Mouse (Mus musculus): ENCODE data around the gene Elovl5. TPM values are rescaled to one million over a fixed set of nuclear protein-coding genes. Genes with fewer than 3 reads are reported as not detected.

Gene Elovl5
- polyA plus RNA-seq, 1 experiment from 2014 or later, result 83.0 TPM

DNA sequence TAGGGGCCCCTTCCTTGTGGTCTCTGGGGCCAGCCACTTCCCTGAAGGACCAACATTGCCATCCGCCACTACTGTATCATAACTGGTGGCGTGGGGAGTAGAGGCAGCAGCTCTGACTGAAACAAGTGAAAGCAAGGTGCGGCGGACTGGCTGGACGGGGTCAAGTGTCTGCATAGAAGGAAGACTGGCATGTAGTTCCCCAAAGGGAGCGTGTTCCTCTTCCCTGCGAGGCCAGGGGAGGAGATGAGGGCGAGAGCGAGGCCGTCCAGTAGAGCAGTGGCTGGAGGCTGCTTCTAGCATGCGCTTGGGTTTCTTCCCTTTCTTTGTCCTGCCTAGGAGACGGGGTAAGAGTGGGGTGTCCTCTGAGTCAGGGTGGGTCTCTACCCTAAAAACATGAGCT is 42.6 kb downstream of the Elovl5 start:
- Histone ChIP-seq H3K4me3 (no peak overlapping the region), H3K9me3 (no peaks in the 10 kb centered on the region), H3K4me1 (peaks cover 12% of the 10 kb centered on the region; the same call in 1 of the 2 replicates), H3K27me3 (no peaks in the 10 kb centered on the region), H3K4me2 (no peak overlapping the region), H3K9ac (no peak overlapping the region), H3K36me3 (no peaks in the 10 kb centered on the region), H3K27ac (no peak overlapping the region)
- no peak for ATAC-seq (ENCODE audit: borderline replicate concordance, extremely low read depth, low FRiP score, low TSS enrichment)
- WGBS, result 85% methylated on average over 12 of the region's 12 CpGs

DNA sequence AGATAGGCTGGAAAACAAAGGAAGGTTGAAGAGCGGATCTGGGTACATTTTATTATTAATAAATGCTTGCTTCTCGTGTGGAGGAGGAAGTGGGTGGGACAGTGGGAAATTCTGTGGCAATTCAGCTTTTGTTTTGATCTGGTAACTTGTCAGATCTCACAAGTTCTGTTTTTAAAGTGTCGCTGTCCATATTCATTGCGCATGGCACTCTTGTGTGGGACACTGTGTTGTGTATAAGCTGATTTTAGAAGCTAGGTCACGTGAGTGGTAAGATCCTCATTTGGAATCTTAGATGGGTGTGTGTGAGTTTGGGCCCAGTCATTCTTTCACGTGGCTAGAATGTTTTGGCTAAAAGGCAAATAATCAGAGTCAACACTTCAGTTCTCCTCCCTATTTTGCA is 44.2 kb downstream of the Elovl5 start:
- no peak overlapping the region for H3K4me2 ChIP-seq
- H3K9me3 ChIP-seq, result no peaks in the 10 kb centered on the region
- H3K9ac ChIP-seq, result no peak overlapping the region
- H3K36me3 ChIP-seq, result no peaks in the 10 kb centered on the region
- peaks cover 11% of the 10 kb centered on the region; the same call in 1 of the 2 replicates for H3K4me1 ChIP-seq
- ATAC-seq (ENCODE audit: borderline replicate concordance, extremely low read depth, low FRiP score, low TSS enrichment), result no peak
- no peaks in the 10 kb centered on the region for H3K27me3 ChIP-seq
- no peak overlapping the region for H3K27ac ChIP-seq
- H3K4me3 ChIP-seq, result no peak overlapping the region
- WGBS, result 67% methylated on average over 6 of the region's 6 CpGs

DNA sequence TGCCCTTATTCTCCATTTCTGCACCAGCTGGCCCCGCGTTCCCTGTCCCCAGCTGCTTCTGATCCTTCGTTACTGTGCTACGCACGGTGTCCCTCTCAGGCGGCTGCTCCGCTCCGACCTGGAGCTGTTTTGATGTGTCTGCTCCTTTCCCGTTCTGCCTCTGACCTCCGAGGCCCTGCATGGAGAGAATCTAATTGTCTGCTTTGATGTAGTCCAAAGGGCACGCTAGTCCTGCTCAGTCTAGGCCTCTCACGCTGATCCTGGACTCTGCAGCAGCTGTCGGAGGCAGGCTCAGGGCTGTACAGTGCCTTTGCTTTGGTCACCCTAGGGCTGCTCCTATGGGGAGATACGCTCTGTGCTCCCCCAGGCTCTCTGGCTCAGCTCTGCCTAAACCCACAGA is 46.9 kb downstream of the Elovl5 start:
- no peak for ATAC-seq (ENCODE audit: borderline replicate concordance, extremely low read depth, low FRiP score, low TSS enrichment)

DNA sequence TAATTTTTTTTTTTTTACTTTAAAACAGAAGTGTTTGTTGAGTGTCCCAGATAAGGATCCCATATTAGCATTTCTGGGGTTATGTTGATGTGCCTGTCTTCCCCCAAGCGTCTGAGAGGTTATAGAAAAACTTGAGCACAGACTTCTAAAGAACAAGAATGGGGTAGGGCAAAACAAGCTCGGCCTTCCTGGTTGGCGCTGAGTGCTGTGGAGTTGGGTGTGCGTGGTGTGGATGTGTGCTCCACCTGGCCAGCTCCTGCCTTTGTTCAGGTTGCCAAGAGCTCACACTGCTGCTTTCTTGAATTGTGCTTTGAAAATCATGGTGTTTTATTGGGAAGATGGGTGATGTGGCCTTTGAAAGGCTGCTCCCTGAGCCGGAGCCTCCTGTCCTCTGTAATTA is 48.1 kb downstream of the Elovl5 start:
- Histone ChIP-seq H3K4me3 (no peak overlapping the region), H3K36me3 (no peaks in the 10 kb centered on the region), H3K27me3 (no peaks in the 10 kb centered on the region), H3K9ac (no peak overlapping the region), H3K9me3 (no peaks in the 10 kb centered on the region), H3K27ac (peak overlapping the region; percentile 89), H3K4me1 (peaks cover 26% of the 10 kb centered on the region; the same call in 1 of the 2 replicates), H3K4me2 (no peak overlapping the region)
- ATAC-seq (ENCODE audit: borderline replicate concordance, extremely low read depth, low FRiP score, low TSS enrichment), result no peak
- 58% methylated on average over 5 of the region's 5 CpGs for WGBS

More for the DNA sequence above, 46.9 kb downstream of the Elovl5 start:
- Histone ChIP-seq H3K4me2 (no peak overlapping the region), H3K27me3 (no peaks in the 10 kb centered on the region), H3K4me1 (peaks cover 23% of the 10 kb centered on the region; the same call in 1 of the 2 replicates), H3K36me3 (no peaks in the 10 kb centered on the region), H3K4me3 (no peak overlapping the region), H3K27ac (peak overlapping the region; percentile 41; the same call in 1 of the 2 replicates), H3K9ac (no peak overlapping the region), H3K9me3 (no peaks in the 10 kb centered on the region)
- 60% methylated on average over 14 of the region's 14 CpGs for WGBS

DNA sequence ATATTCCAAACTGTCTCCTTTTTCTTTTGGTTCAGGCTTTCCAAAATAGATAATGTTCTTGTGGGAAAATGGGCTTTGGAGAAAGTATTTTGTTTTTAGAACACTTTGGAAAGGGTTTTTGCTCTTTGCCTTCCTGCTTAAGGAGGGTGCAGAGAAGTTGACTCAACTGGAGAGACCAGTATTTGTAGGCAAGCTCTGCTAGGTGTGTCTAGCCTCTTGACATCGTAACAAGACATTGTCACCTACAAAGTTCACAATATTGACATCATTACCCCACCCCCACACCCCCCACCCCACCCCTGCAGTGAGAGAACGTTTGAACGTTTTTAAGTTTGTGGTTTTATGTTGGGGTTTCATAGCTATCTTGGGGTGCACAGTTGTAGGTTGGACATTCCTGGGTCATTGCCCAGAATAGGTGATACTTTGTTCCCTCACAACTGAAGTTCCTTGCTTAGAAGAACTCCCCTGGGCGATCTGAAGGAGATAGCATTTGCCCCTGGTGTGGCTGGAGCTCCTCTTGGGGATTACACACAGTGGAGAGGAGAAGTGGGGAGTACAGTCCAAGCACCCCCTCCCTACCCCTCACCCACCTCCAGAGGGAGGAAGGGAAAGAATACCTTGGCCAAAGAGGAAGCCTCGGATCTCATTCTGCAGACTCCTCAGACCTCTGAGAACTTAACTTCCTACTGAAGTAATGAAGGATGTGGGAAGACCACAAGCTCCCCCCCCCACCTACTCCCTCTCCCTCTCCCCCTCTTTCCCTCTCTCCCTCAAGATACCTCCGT is 48.8 kb downstream of the Elovl5 start:
- H3K4me2 ChIP-seq, result no peak overlapping the region; the same call in 1 of the 2 replicates
- H3K4me1 ChIP-seq, result peaks cover 26% of the 10 kb centered on the region; the same call in 1 of the 2 replicates
- no peak for ATAC-seq (ENCODE audit: borderline replicate concordance, extremely low read depth, low FRiP score, low TSS enrichment)
- no peak overlapping the region for H3K4me3 ChIP-seq
- H3K27ac ChIP-seq, result peak overlapping the region; percentile 89
- WGBS, result 59% methylated on average over 6 of the region's 6 CpGs
- no peaks in the 10 kb centered on the region for H3K36me3 ChIP-seq
- no peaks in the 10 kb centered on the region for H3K27me3 ChIP-seq
- H3K9me3 ChIP-seq, result no peaks in the 10 kb centered on the region
- no peak overlapping the region for H3K9ac ChIP-seq

DNA sequence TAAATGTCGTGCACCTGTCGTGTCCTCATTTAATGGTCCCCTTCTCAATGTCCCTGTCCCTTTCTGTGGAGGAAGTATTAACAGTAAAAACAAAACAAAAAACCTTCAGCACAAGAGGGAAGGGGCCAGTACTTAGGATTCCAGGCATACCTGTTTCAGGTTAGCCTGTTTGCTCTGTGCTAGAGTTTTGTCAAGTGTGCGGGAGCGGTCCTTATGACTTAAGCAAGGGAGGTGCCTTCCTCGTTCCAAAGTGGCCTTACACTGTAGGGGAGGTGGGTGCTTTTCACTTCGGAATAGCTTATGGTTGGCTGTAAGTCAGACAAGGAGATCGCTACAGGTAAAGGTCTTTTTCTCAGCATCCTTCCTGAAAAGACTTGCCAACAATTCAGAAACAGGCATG is 49.7 kb downstream of the Elovl5 start:
- no peak overlapping the region for H3K4me3 ChIP-seq
- peaks cover 26% of the 10 kb centered on the region; the same call in 1 of the 2 replicates for H3K4me1 ChIP-seq
- no peaks in the 10 kb centered on the region for H3K36me3 ChIP-seq
- H3K27me3 ChIP-seq, result no peaks in the 10 kb centered on the region
- no peaks in the 10 kb centered on the region for H3K9me3 ChIP-seq
- peak overlapping the region; percentile 89 for H3K27ac ChIP-seq
- H3K4me2 ChIP-seq, result no peak overlapping the region; the same call in 1 of the 2 replicates
- ATAC-seq (ENCODE audit: borderline replicate concordance, extremely low read depth, low FRiP score, low TSS enrichment), result peak; percentile 84
- WGBS, result 72% methylated on average over 7 of the region's 7 CpGs
- no peak overlapping the region for H3K9ac ChIP-seq

DNA sequence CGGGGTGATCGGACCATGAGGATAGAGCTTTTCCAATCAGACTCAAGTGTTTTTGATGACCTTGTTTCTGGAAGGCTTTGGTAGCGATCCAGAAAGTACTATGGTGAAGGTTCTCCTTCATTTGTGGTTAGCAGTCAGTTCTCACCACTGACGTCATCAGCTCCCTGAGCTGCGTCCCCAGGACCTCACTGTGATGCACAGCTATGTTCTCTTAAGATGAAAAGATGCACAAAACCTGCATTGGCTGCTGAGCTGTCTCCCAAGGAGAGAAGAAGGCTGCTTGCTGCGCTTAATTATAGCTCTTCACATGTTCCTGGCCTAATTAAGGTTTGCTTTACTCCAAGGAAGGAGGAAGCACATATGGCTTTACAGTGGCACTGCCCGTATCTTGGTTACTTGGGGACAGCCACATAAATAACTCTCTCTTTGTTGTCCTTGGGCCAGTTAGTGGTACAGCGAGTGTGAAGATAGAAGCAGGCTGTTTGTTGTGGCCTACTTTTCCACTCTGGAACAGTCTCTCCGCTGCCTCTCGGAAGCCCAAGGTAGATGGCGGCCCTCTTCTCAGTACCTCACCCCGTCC is 50.5 kb downstream of the Elovl5 start:
- peak overlapping the region; percentile 89 for H3K27ac ChIP-seq
- no peaks in the 10 kb centered on the region for H3K36me3 ChIP-seq
- WGBS, result 89% methylated on average over 12 of the region's 12 CpGs
- no peak overlapping the region for H3K4me2 ChIP-seq
- peaks cover 26% of the 10 kb centered on the region; the same call in 1 of the 2 replicates for H3K4me1 ChIP-seq
- H3K4me3 ChIP-seq, result no peak overlapping the region
- H3K9me3 ChIP-seq, result no peaks in the 10 kb centered on the region
- H3K27me3 ChIP-seq, result no peaks in the 10 kb centered on the region
- no peak for ATAC-seq (ENCODE audit: borderline replicate concordance, extremely low read depth, low FRiP score, low TSS enrichment)
- no peak overlapping the region for H3K9ac ChIP-seq

DNA sequence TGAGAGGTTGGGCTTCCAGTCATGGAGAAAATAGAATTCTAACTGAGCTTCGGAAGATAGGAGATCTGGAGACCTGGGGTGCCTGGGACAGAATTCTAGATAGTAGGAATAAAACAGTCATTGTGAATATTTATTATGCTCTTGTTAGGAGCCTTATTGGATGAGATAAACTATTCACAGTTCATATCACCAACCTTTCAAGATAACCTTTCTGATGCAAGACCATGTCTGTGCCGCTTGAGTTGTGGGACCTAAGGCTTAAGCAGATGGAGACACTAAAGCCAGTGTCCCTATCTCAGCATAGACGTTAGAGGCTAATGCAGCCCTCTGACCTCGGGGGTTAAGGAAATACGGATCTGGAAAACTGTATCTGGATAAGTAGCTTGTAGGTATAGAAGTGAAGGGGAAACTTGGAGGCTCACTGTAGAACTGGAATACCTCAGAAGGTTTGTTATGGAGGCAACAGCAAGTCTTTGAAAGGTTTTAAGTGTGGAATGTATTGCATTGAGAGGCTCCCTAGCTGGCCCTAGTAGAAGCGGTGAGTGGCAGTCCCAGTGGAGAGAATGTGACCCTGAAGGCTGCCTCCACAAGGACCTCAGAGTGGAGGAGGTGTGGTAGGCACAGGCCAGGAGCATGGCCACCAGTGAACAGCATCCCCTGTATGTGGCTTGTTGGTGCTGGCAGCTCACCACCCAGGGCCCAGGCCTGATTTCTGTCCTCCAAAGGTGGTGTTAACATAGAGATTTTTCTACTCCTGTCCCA is 52.2 kb downstream of the Elovl5 start:
- 66% methylated on average over 6 of the region's 6 CpGs for WGBS
- H3K27ac ChIP-seq, result peak overlapping the region; percentile 44
- H3K27me3 ChIP-seq, result no peaks in the 10 kb centered on the region
- no peak overlapping the region for H3K4me3 ChIP-seq
- H3K4me2 ChIP-seq, result no peak overlapping the region
- H3K9me3 ChIP-seq, result no peaks in the 10 kb centered on the region
- H3K9ac ChIP-seq, result no peak overlapping the region
- H3K36me3 ChIP-seq, result no peaks in the 10 kb centered on the region
- ATAC-seq (ENCODE audit: borderline replicate concordance, extremely low read depth, low FRiP score, low TSS enrichment), result no peak
- H3K4me1 ChIP-seq, result peaks cover 26% of the 10 kb centered on the region; the same call in 1 of the 2 replicates

DNA sequence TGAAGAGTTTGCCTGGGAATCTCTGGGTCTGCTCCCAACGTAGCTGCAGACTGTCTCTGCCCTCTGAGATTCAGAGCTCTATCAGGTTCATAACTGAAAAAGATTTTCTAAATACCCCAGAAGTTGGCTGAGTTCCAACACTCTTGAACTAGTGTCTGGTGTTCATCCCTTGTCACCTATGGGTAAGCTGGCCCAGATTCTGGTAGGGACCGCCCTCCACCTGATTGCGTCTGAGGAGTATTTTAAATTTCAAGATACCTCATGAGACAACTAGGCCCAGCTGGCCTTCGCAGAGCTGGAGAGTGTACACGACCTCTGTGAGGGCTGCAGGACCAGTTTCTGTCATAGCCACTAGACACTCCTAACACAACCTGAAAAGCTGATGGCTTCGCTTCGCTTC is 61.8 kb downstream of the Elovl5 start:
- no peak overlapping the region for H3K27ac ChIP-seq
- no peak overlapping the region for H3K4me3 ChIP-seq
- H3K9me3 ChIP-seq, result no peaks in the 10 kb centered on the region
- ATAC-seq (ENCODE audit: borderline replicate concordance, extremely low read depth, low FRiP score, low TSS enrichment), result no peak
- H3K9ac ChIP-seq, result no peak overlapping the region
- H3K36me3 ChIP-seq, result peaks cover 44% of the 10 kb centered on the region
- H3K4me2 ChIP-seq, result no peak overlapping the region
- H3K27me3 ChIP-seq, result no peaks in the 10 kb centered on the region
- WGBS, result 80% methylated on average over 7 of the region's 7 CpGs
- no peaks in the 10 kb centered on the region for H3K4me1 ChIP-seq

DNA sequence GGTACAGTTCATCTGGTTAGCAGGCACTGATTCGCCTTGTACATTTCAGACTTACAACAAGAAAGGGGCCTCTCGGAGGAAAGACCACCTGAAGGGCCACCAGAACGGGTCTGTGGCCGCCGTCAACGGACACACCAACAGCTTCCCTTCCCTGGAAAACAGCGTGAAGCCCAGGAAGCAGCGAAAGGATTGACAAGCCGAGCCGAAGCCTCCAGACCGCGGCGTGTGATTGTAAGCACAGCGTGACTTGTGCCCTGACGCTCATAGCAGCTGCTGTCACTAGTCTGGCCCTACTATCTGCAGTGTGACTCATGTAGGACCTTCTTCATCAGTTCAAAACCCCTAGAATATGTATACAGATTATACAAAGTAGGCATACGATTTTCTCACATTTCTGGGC is 65.5 kb downstream of the Elovl5 start:
- no peak for ATAC-seq (ENCODE audit: borderline replicate concordance, extremely low read depth, low FRiP score, low TSS enrichment)
- Histone ChIP-seq H3K9ac (no peak overlapping the region), H3K4me3 (no peak overlapping the region), H3K4me2 (no peak overlapping the region), H3K27ac (no peak overlapping the region), H3K4me1 (no peaks in the 10 kb centered on the region), H3K27me3 (no peaks in the 10 kb centered on the region), H3K36me3 (peaks cover 38% of the 10 kb centered on the region), H3K9me3 (no peaks in the 10 kb centered on the region)
- WGBS, result 88% methylated on average over 16 of the region's 16 CpGs

DNA sequence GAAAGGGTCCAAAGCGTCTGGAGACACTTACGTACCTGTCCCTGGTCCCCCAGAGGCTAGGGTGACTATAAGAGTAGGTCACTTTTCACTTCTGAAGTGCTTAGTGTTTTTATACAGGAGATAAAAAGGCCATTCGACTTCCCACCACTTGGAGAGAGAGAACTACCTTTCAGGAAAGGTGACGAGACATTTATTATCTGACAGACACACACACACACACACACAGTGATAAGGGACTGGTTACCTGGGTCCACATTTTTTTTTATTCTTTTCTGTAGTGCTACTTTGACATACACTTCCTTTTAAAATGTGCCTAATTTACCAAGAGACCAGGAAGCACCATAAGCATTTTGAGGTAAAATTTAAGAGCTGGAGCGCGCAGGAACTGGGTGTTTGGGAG is 66.4 kb downstream of the Elovl5 start:
- peaks cover 37% of the 10 kb centered on the region for H3K36me3 ChIP-seq
- 69% methylated on average over 6 of the region's 6 CpGs for WGBS
- no peak for ATAC-seq (ENCODE audit: borderline replicate concordance, extremely low read depth, low FRiP score, low TSS enrichment)

More for the DNA sequence above, 66.4 kb downstream of the Elovl5 start:
- Histone ChIP-seq H3K9ac (no peak overlapping the region), H3K9me3 (no peaks in the 10 kb centered on the region), H3K27me3 (no peaks in the 10 kb centered on the region), H3K27ac (no peak overlapping the region), H3K4me2 (no peak overlapping the region), H3K4me1 (no peaks in the 10 kb centered on the region), H3K4me3 (no peak overlapping the region)

All from lung, embryonic 15.5 days (tissue).